Mouse (Mus musculus) lung, postnatal 4 days (tissue): ENCODE measurements around the gene Psmd14.

Source experiments
- DNase-seq, 2 experiments: peaks; one replicate each; pipeline ENCODE4 v3.0.0; 2021

The Psmd14 gene

DNA sequence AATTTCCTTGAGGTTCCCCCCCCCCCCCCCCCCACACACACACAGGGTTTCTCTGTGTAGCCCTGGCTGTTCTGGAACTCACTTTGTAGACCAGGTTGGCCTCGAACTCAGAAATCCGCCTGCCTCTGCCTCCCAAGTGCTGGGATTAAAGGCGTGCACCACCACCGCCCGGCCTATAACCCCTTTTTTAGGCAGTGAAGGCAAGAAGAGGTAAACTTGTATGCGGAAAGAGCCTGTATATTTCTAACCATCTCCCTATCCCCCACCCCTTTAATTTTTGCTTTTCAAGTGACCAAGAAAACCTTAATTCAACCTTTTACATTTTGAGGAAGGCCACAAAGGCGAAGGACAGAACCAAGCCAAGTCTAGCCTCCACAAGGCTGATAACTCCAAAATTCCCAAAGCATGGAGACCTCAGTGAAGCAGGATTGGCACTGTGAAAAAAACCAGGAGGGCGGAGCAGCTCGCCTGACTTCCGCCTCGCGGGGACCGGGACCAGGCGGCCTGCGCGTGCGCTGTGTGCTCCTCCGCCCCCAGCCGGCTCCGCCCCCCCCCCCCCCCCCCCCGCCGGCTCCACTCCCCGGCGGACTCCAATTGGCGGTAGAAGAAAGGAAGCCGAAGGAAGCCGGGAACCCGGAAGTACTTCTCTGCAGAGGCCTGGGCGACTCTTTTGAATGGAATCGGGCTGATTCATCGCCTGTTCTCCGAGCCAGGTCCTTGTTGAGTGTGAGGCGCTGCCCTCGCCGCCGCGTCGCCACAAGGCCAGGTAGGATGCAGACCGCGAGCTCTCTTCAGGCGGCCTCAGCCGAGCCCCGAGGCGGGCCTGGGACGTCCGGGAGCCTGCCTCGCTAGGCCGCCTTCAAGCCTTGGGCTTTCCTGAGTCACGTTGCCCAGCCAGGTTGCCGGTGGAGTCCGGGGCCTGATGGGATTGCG is at the start of gene Psmd14:
Gene Psmd14 (plus strand): TSS at position 587 of the 933 bp plus-strand sequence.
- peak; percentile 89 to 93 for DNase-seq

DNA sequence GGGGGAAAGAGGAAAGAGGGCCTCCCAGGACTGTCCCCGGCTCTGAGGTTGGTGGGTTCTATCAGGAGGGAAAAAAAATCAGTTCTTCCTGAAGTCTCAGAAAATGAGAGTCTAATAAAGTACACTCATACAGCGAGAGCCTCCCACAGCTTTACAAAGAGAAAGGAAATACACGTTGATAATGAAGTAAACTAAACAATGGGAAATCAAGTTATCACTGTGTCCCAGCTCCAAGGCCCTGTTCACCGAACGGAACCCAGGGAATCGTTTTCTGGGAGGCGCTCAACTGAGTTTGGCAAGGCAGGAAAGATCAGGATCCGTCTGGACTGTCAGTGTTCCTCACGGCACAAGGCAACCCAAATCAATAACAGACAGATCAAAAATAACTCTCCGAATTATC is 48.7 kb upstream of the Psmd14 start:
- DNase-seq: no peak

DNA sequence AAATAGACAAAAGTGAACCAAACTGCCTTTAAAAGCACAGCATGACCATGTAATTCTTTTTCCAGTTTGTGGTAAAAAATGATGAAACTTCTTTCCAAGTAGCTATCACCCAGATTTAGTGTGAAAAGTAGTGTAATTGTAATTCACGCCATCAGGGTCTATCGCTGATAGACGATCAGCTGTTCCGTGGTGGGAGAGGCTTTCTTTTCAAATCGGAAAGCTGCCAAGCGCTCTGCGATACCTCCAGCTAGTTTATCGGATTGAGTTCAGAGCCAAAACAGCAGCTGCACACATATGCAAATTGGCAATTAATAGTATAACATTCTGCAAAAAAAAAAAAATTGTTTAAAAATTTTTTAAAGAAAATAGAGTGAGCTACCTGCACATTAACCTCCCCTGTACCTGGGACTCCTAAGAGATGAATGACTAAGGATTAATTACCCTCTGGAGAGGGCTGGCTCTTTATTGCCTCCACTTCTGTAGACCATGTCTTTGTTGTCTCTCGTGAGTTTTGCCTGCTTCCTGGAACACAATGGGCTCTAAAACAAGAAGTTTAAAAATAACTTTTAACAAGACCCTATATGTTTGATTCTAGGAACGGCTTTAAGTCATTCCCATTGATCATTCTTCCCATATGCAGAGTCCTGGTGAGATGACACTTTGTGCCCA is 47.8 kb upstream of the Psmd14 start:
- DNase-seq: no peak

DNA sequence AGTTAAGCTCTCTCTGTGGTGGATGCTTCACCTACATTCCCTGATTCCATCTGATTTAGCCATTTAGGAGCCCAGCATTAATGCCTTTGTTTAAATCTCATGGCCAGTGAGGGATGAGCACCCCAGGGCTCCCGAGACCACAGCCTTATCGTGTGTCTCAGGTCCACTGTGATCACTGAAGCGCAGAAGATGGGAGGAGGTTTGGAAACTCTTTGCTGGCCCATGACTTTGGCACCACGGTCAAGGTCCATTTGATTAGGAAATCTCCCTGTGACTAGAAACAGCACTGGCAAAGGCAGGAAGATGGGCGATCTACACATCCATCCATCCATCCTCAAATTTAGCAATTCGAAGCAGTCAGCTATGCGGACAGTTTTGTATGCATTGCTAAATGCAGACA is 44.1 kb upstream of the Psmd14 start:
- no peak for DNase-seq

DNA sequence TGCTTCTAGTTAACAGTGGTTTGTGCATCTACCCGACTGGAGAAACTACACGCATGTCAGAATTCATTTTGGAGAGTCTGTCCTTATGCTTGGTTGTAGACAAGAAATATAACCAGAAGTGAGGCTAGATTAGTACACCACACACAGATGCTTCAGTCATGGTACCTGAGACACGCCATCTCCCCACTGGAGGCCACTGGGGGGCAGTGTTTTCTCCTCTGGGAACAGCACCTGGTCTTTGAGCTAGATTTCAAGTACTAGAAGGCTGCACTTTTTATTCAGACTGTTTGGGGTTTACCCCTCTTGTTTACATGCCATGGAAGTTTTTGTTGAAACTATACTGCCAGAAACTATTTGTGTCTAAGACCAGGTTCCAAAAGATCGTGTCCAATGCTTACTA is 43.2 kb upstream of the Psmd14 start:
- peak; percentile 22 to 58 for DNase-seq

DNA sequence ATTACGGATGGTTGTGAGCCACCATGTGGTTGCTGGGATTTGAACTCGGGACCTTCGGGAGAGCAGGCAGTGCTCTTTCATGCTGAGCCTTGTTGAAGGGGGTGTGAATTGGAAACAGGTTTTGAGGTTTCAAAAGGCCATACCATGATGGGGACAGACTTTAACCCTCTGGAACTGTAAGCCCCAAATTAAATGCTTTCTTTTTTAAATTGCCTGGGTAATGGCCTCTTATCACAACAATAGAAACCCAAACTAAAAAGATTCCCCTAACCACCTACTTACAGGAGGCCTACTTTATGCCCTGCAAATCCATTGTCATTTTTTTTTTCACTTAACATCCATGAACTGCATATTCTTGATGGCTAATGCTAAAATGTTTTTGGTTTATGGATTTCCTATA is 36.9 kb upstream of the Psmd14 start:
- no peak for DNase-seq

DNA sequence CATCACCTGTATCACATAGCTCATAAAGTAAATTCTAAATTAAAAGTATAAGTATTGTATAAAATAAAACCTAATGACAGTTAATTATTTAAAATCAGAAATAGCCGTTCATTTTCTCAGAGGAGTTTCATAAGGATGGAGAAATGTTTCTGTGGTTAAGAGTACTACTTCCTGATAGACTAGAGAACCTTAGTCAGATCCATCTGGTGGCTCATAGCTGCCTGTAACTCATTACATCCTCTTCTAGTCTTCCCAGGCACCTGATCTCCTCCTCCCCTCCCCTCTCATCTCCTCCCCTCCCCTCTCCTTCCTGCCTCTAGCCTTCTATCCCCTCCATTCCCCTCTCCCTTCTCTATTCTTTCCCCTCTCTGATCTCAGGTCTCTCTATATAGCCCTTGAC is 29.9 kb upstream of the Psmd14 start:
- no peak for DNase-seq

DNA sequence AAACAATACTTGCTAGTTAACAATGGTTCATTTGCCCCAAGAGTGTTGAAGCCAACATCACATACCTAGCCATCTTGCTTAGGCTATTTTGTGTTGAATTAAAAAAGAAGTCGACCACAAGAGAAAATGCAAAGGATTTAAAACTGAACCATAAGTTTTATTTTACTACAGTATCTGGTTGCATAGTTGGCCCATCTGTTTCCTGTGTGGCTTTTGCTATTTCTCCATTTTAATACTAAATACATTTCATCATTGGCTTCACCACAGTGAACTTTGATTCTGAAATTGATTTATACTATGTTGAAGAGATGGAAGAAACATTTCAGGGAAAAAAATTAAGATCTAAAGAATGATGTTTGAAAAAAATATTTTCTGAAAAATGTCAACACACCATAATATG is 25.0 kb upstream of the Psmd14 start:
- DNase-seq: no peak

DNA sequence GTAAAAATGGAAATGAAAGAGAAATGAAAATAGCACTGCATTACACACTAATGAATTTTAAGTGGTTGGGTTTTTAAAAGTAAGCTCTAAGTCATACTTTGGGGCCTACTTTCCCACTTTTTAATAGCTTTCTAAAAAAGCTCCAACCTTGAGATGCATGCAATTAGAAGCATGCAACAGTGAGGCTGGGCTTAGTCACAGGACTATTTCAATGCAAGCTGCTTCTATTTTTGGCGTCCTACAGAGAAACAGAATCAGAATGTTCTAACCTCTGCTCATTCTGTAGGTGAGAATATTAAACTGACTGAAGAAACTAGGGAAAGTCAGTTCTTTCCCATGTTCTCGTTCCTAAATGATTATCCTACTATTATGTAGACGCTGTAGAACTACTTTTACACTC is 22.4 kb upstream of the Psmd14 start:
- DNase-seq: no peak

DNA sequence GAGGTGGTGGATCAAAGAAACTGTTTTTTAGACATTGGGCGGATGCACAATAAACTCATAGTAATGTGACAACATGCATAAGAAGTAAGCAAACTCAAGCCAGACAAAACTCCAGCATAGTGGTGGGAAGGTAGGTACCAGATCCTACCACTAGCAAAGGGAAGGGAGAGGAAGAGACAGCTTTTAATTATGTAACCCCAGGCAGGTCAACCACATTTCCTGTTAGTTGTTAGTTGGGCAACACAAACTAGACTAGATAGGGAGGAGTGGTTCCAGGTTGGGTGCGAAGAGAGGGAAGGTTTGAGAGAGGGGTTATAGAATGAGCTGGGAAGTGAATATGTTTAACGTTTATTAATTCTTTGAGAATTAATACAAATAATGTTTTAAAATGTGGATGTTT is 1.9 kb upstream of the Psmd14 start:
- DNase-seq: no peak

DNA sequence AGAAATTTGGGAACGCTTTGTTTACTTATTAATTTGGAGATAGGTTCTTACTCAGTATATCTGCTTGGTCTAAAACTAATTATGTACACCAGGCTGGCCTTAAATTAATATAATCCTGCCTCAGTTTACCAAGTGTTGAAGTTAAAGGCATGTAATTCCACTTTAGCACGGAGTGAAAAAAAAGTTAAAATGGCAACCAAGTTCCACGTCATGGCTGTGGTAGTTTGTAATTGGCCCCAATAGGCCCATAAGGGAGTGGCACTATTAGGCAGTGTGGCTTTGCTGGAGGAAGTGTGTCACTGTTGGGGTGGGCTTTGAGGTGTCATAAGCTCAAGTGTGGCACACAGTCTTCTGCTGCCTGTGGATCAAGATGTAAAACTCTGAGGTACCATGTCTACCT is 1.0 kb downstream of the Psmd14 start:
- no peak for DNase-seq

DNA sequence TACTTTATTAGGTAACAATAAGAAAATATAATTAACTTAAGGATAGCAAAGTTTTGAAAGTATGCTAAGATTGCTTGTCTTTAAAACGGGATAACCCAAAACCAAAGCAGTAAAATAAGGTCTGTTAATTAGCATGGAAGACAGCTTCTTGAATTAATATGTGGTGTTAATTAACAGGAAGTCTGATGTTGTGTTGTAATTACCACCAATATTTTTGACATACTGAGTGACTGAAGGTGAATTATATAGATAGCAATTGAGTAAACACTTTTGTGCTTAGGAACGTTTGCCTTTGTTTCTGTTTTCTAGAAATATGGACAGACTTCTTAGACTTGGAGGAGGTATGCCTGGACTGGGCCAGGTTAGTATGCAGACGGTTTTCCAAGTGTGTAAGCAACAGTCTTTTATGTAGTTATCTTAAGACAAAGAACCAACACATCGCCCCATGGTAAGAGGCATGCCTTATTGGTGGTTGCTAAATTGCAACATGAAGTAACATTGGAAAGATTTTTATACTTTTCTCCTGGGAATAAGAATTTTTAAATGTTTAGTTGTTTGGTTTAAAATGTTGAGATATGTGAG is 11.0 kb downstream of the Psmd14 start:
- no peak for DNase-seq

DNA sequence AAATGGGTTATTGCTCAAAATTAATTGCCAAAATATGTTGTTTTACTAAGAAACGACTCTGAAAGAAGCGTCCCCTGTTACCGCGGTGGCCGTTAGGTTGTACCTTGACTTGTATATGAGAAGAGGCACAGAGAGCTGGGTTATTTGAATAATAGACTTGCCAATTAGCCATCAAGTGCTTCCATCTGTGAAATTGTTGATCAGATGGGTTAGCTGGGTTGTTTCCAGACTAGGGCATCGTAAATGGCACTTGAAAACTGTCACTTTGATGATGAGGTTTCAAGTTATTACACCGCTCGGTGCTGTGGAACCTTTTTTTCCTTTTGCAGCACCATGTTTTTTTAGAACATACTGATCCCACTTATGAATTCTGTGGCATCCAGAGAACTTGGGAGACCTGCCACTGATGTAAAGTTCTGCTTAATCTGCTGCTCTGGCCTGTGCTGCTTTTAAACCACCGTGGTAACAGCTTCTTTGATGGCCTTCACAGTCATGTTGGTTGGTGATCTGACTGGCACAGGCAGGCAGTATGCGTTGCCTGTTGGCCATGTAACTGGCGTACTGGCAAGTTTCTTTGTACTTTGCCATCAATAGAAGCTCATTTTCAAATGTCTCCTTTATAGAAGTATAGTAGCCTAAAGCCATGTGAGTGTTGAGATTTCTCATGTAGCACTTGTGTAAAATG is 21.4 kb downstream of the Psmd14 start:
- no peak for DNase-seq

DNA sequence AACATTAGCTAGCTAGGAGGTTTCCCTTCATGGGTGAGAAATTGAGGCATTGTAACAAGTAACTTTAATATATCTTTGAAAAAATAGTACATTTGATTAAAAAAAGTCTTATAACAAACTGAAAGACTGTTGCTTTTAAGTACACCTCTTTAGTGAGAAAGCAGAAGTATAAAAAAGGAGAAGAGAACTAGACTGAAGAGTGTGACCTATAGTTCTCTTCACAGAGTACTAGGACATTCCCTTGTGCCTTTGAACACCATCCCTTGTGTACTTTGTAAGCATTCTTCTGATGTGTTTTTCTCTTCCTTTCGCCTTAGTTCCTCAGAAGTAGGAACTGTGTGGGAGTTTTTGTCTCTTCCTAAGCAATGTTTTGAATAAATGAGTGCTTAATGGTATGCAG is 22.7 kb downstream of the Psmd14 start:
- no peak for DNase-seq

DNA sequence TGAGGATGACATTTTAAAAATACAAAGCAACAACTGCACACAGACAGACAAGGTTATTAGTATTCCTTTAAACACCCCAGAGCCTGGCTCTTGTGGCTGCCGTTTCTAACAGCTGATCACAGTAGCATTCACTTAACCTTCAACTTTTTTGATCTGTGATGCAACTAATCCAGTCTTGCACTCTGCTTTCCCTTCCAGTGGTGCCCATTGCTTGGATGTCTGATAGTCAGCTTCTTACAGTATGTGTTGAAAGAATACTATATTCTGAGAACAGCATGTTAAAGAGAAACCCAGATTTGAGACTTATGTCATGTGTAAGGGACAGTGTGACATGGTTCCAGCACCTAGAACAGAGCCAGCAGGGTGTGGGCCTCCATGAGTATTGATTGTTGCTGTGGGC is 34.6 kb downstream of the Psmd14 start:
- DNase-seq: no peak

DNA sequence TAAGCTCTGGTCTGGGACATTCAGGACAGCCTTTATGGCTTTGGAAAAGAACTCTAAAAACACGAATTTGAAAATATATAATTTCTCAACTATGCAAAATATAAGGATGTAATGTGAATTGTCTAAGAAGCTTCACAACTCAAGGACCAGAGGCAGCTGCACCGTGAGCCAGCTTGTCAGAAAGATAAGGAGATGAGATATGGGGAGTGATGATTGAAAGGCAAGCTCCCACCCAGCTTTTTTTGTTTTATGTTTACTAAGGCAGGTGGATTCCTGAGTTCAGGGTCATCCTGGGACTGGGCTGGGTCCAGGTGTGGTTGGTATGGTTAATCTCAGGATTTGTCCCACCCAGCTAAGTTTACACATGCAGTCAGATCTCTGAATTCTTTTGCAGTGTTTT is 35.1 kb downstream of the Psmd14 start:
- no peak for DNase-seq

DNA sequence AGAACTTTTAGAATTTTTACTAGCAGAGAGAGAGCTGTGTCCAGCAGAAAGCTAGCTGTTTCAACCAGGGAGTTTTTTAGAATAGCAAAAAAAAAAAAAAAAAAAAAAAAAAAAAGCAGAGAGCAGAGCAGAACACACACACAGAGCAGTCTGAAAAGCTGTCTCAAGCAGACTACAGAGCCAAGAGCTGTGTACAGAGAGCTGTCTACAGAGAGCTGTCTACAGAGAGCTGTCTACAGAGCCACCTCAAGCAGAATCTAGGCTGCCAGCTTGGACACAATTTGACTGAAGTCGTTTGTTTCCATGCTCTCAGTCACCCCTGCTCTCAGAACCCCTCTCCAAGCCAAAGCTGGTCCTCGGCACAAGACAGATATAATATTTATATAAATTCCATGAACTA is 35.9 kb downstream of the Psmd14 start:
- no peak for DNase-seq

DNA sequence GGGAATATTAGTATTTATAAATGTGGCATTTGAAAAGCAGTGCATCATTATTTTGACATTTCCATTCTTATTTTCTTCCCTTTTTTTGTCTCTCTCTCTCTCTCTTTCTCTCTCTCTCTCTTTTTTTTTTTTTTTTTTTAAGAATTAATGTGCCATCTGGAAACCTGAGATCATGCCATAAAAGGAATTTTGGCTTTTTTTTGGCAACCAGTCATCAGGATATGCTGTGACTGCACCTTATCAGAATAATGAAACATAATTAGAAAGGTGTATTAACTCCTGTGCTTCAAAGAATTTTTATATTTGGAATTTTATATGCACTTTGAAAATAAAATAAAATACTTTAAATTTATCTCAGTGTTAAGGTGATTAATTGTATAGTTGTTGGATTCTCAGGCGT is 39.2 kb downstream of the Psmd14 start:
- DNase-seq: no peak

DNA sequence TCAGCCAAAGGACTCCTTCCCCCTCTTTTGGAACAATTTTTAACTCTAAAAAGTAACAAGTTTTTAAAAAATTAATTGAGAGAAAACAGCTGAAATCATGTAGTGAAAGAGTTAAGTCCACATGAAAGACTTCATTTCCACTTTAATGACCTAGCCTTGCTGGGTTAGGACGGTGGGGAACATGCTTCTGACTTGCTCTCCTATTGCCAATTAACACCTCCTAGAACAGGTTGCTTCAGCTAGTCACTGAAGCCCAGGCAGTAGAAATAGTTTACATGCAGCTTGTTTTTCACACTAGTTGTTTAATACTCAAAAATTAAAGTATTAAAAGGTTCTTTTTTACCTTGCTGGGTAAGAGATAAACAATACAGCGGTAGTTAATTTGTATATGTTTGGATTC is 39.8 kb downstream of the Psmd14 start:
- no peak for DNase-seq

DNA sequence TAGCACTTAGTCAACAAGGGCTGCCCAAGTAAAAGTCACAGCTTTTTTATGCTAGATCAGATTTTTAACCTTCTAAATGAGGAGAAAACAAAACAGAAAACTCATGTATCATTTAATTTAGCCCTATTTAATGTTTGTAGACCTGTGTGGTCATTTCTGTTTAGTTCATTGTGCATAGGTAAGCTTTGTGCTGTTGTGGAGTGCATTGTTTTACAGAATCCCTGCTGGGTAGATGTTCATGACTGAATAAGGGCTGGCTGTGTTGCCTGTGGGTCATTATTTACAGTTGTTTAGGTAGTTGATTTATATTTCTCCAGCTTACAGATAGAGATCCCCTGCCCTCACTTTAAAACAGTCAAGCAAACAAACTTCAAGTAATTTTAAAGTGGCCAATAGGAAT is 40.9 kb downstream of the Psmd14 start:
- DNase-seq: no peak

DNA sequence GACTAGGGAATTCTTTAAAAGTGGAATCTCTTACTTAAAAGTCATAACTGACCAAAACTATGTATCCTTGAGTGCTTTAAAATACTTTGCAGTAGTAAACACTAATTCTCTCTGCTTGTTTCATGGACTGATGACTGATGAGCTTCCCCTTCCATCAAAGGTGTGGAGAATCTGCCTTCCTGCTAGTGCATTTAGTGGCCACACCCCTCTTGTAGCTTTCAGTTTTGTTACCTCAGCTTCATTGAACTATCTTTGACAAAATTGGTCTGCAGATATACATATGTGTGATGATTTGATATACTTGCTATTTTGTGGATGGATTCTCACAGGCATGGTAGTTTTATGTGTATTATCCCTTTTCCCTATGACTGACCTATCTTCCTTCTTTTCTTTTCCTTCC is 43.5 kb downstream of the Psmd14 start:
- no peak for DNase-seq

DNA sequence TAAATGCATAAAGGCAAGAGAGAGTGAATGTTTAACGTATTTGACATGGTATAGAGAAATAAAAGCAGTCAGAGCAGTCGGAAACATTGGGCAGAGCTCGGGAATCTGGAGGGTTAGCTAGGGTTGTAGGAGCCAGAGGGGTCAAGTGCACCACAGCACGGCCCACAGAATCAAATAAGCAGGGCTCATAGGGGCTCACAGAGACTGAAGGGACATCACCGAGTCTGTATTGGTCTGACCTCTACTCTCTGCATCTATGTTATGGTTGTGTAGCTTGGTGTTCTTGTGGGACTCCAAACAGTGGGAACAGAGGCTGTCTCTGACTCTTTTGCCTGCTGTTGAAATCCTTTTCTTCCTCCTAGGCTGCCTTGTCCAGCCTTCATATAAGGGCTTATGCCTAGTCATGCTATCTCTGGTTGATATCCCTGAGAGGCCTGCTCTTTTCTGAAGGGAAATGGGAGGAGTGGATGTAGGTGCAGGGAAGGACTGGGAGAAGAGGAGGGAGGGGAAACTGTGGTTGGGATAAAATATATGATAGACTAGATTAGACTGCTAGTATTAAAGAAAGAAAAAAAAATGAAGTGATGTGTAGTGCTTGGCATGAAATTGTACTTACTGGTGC is 47.9 kb downstream of the Psmd14 start:
- DNase-seq: no peak

DNA sequence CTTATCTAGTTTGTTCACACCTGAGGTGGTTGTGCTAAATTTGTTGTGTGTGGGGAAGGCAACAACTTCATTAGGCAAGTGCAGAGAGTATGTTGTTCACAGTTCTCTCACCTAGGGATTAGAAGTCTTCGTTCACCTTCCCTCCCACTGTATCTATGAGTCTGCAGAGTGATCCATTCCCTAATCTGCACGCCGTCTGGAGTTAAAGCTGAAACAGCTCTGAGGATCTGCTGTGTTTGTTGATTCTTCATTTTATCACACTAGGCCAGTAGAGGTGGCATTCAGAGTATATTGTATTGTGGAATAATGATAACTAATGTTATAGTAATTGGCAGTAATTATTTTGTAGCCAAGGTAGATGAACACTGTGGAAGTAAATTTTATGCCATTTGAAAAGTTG is 48.5 kb downstream of the Psmd14 start:
- DNase-seq: no peak
